Mouse (Mus musculus): Measurements from ENCODE around the gene Fbxo24. TPM values are rescaled to one million over a fixed set of nuclear protein-coding genes. Genes with fewer than 3 reads are reported as not detected.
A peak's percentile ranks its signal among the peaks of the same experiment; 100 is the strongest.

Fbxo24 gene
- polyA plus RNA-seq (2012; rRNA removed) (0.24 and 0.28 TPM in 2 replicates), polyA plus RNA-seq (2014; fragmentation: Nextera tagmentation; extraction: Ambion mirVana) (0.12 and 0.15 TPM in 2 replicates)

- under 1% methylated on average over 45 of the region's 46 CpGs for WGBS
- peak; percentile 100 for DNase-seq (ENCODE audit: low spot score)
- Histone ChIP-seq H3K9ac (ENCODE audit: low read depth, low read length, severe bottlenecking) (peak within 1 kb of the TSS; percentile 73), H3K9me3 (ENCODE audit: control insufficient read depth, low read length) (no peaks in the 10 kb centered on the region), H3K4me2 (replicated peaks; ENCODE audit: low read depth, low read length, severe bottlenecking) (peak within 1 kb of the TSS; percentile 77), H3K27me3 (ENCODE audit: control insufficient read depth, insufficient read depth, low read length) (no peaks in the 10 kb centered on the region), H3K4me3 (replicated peaks; ENCODE audit: low read length) (peak within 1 kb of the TSS; percentile 98), H3K4me1 (ENCODE audit: control insufficient read depth, insufficient read depth, low read length) (peaks cover 16% of the 10 kb centered on the region), H3K27ac (replicated peaks; ENCODE audit: low read depth, low read length) (peak within 1 kb of the TSS; percentile 86), H3K36me3 (ENCODE audit: control insufficient read depth, insufficient read depth, low read length) (peaks cover 15% of the 10 kb centered on the region)
- peak; percentile 91; the same call in 1 of the 2 replicates for TF ChIP-seq POLR2A (IDR thresholded peaks at IDR 0.05; ENCODE audit: borderline replicate concordance, extremely low read depth, insufficient read depth, insufficient read length)
- peak; percentile 97 for ATAC-seq (ENCODE audit: low FRiP score, low read depth)
These were observed at the start of gene Fbxo24, which contains the start of the genes Lrch4 and Gm20605 for GRCm38 (mm10) chr5:137628498-137629305. Gene Fbxo24 (minus strand): TSS chr5:137629002. Gene Lrch4 (plus strand): TSS chr5:137629121. Gene Gm20605 (plus strand): TSS chr5:137629175.

DNA sequence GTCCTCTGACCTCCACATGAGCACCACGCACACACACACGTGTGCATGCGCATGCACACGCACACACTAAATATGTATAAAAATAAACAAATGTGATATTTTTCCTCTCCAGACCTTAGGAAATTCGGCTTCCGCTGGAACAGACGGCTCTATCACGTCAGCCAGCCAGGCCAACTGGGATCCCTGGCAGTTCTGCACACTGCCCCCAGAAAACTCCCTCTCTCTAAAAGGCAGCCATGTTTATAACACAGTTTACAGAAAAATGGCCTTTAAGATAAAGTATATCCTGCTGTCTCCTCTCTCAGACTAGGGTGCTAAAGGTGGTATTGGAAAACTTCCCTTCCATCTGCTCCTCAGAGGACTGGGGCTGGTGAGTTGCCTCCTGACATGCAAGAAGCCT, 49.1 kb upstream of the Fbxo24 start:
- 94% methylated on average over 8 of the region's 8 CpGs for WGBS
- H3K9me3 ChIP-seq (ENCODE audit: control insufficient read depth, low read length): no peaks in the 10 kb centered on the region
- DNase-seq (ENCODE audit: low spot score): no peak

GRCm38 (mm10) chr5:137674786-137675185, 46.0 kb upstream of the Fbxo24 start:
- Histone ChIP-seq H3K27me3 (ENCODE audit: control insufficient read depth, insufficient read depth, low read length) (no peaks in the 10 kb centered on the region), H3K27ac (replicated peaks; ENCODE audit: low read depth, low read length) (no peak overlapping the region), H3K36me3 (ENCODE audit: control insufficient read depth, insufficient read depth, low read length) (no peaks in the 10 kb centered on the region), H3K4me1 (ENCODE audit: control insufficient read depth, insufficient read depth, low read length) (peaks cover 12% of the 10 kb centered on the region), H3K4me3 (replicated peaks; ENCODE audit: low read length) (no peak overlapping the region), H3K4me2 (replicated peaks; ENCODE audit: low read depth, low read length, severe bottlenecking) (no peak overlapping the region), H3K9ac (ENCODE audit: low read depth, low read length, severe bottlenecking) (no peak overlapping the region), H3K9me3 (ENCODE audit: control insufficient read depth, low read length) (no peaks in the 10 kb centered on the region)
- no peak for ATAC-seq (ENCODE audit: low FRiP score, low read depth)
- no peak for DNase-seq (ENCODE audit: low spot score)
- no peak for TF ChIP-seq POLR2A (IDR thresholded peaks at IDR 0.05; ENCODE audit: borderline replicate concordance, extremely low read depth, insufficient read depth, insufficient read length)
- 95% methylated on average over 8 of the region's 8 CpGs for WGBS

More for the DNA sequence above, 49.1 kb upstream of the Fbxo24 start:
- ATAC-seq (ENCODE audit: low FRiP score, low read depth): no peak
- no peaks in the 10 kb centered on the region for H3K27me3 ChIP-seq (ENCODE audit: control insufficient read depth, insufficient read depth, low read length)
- peaks cover under 1% of the 10 kb centered on the region; the same call in 1 of the 2 replicates for H3K4me1 ChIP-seq (ENCODE audit: control insufficient read depth, insufficient read depth, low read length)
- no peak overlapping the region for H3K4me3 ChIP-seq (replicated peaks; ENCODE audit: low read length)
- no peak overlapping the region for H3K27ac ChIP-seq (replicated peaks; ENCODE audit: low read depth, low read length)
- no peak overlapping the region for H3K9ac ChIP-seq (ENCODE audit: low read depth, low read length, severe bottlenecking)
- H3K4me2 ChIP-seq (replicated peaks; ENCODE audit: low read depth, low read length, severe bottlenecking): no peak overlapping the region
- no peaks in the 10 kb centered on the region for H3K36me3 ChIP-seq (ENCODE audit: control insufficient read depth, insufficient read depth, low read length)
- no peak for TF ChIP-seq POLR2A (IDR thresholded peaks at IDR 0.05; ENCODE audit: borderline replicate concordance, extremely low read depth, insufficient read depth, insufficient read length)

GRCm38 (mm10) chr5:137673015-137673414, 44.2 kb upstream of the Fbxo24 start:
- DNase-seq (ENCODE audit: low spot score) (no peak), ATAC-seq (ENCODE audit: low FRiP score, low read depth) (no peak)
- no peak overlapping the region for H3K9ac ChIP-seq (ENCODE audit: low read depth, low read length, severe bottlenecking)
- WGBS: 86% methylated on average over 6 of the region's 6 CpGs
- H3K4me2 ChIP-seq (replicated peaks; ENCODE audit: low read depth, low read length, severe bottlenecking): no peak overlapping the region
- peaks cover 12% of the 10 kb centered on the region for H3K4me1 ChIP-seq (ENCODE audit: control insufficient read depth, insufficient read depth, low read length)
- no peak for TF ChIP-seq POLR2A (IDR thresholded peaks at IDR 0.05; ENCODE audit: borderline replicate concordance, extremely low read depth, insufficient read depth, insufficient read length)
- H3K27ac ChIP-seq (replicated peaks; ENCODE audit: low read depth, low read length): no peak overlapping the region
- H3K9me3 ChIP-seq (ENCODE audit: control insufficient read depth, low read length): no peaks in the 10 kb centered on the region
- H3K36me3 ChIP-seq (ENCODE audit: control insufficient read depth, insufficient read depth, low read length): no peaks in the 10 kb centered on the region
- H3K27me3 ChIP-seq (ENCODE audit: control insufficient read depth, insufficient read depth, low read length): no peaks in the 10 kb centered on the region
- H3K4me3 ChIP-seq (replicated peaks; ENCODE audit: low read length): no peak overlapping the region

DNA sequence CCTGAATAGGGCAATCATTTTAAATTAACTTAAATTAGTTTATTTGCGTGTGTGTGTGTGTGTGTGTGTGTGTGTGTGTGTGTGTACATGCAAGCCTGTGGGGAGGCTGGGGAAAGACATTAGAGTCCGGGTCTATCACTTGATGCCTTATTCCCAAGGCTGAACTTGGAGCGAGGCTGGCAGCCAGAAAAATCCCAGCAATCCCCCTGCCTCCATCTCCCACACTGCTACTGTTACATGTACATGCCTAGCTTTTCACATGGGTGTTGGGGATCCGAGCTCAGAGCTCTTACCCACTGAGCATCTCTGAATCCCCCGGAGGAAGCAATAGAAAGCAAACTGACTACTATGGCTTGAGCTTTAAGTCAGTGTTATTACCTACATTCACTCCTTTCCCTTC, 43.6 kb upstream of the Fbxo24 start:
- Histone ChIP-seq H3K27ac (replicated peaks; ENCODE audit: low read depth, low read length) (peak overlapping the region; percentile 56; the same call in 1 of the 2 replicates), H3K4me3 (replicated peaks; ENCODE audit: low read length) (no peak overlapping the region), H3K27me3 (ENCODE audit: control insufficient read depth, insufficient read depth, low read length) (no peaks in the 10 kb centered on the region), H3K9ac (ENCODE audit: low read depth, low read length, severe bottlenecking) (no peak overlapping the region), H3K4me2 (replicated peaks; ENCODE audit: low read depth, low read length, severe bottlenecking) (no peak overlapping the region), H3K4me1 (ENCODE audit: control insufficient read depth, insufficient read depth, low read length) (peaks cover 12% of the 10 kb centered on the region), H3K9me3 (ENCODE audit: control insufficient read depth, low read length) (no peaks in the 10 kb centered on the region), H3K36me3 (ENCODE audit: control insufficient read depth, insufficient read depth, low read length) (0 out of 2 replicates have a peak, but pooled peaks cover 3% of the 10 kb centered on the region)
- DNase-seq (ENCODE audit: low spot score): no peak
- no peak for TF ChIP-seq POLR2A (IDR thresholded peaks at IDR 0.05; ENCODE audit: borderline replicate concordance, extremely low read depth, insufficient read depth, insufficient read length)
- no peak for ATAC-seq (ENCODE audit: low FRiP score, low read depth)
- WGBS: 77% methylated on average over 5 of the region's 5 CpGs
